Mouse (Mus musculus) lung, embryonic 15.5 days (tissue): ENCODE measurements around the gene Slc35d1. TPM values are rescaled to one million over a fixed set of nuclear protein-coding genes. Genes with fewer than 3 reads are reported as not detected.

Experiments used
- ATAC-seq: fragments of 200-750 bp; cut with Nextera tagmentation; 2 replicates; pipeline ENCODE4 v1.8.0; 2017; ENCODE audit warnings: moderate number of reproducible peaks, borderline replicate concordance; ENCODE audit not compliant: low FRiP score, low TSS enrichment; ENCODE audit errors: extremely low read depth
- H3K27ac ChIP-seq: fragments of 300-500 bp; sonication (generic); 2 replicates; pipeline ENCODE4 v1.5.1; 2015; ENCODE audit warnings: moderate library complexity, mild to moderate bottlenecking, inconsistent platforms
- H3K27me3 ChIP-seq: fragments of 300-500 bp; sonication (generic); 2 replicates; pipeline ENCODE4 v1.6.1; 2015; ENCODE audit warnings: inconsistent platforms
- H3K36me3 ChIP-seq: fragments of 300-500 bp; sonication (generic); 2 replicates; pipeline ENCODE4 v1.6.1; 2015; ENCODE audit warnings: inconsistent platforms
- H3K4me1 ChIP-seq: fragments of 300-500 bp; sonication (generic); 2 replicates; pipeline ENCODE4 v1.6.1; 2015; ENCODE audit warnings: inconsistent platforms
- H3K4me2 ChIP-seq: fragments of 300-500 bp; sonication (generic); 2 replicates; pipeline ENCODE4 v1.6.1; 2015; ENCODE audit warnings: inconsistent platforms, mild to moderate bottlenecking, moderate library complexity
- H3K4me3 ChIP-seq: fragments of 300-500 bp; sonication (generic); 2 replicates; pipeline ENCODE4 v1.5.1; 2015; ENCODE audit warnings: mild to moderate bottlenecking, inconsistent platforms
- H3K9ac ChIP-seq: fragments of 300-500 bp; sonication (generic); 2 replicates; pipeline ENCODE4 v1.6.1; 2015; ENCODE audit warnings: inconsistent platforms
- H3K9me3 ChIP-seq: fragments of 300-500 bp; sonication (generic); 2 replicates; pipeline ENCODE4 v1.6.1; 2016; ENCODE audit warnings: inconsistent platforms
- WGBS: fragments of 180-500 bp; shearing (Covaris S2); methylation state at CpG from one replicate; pipeline ENCODE4 v1.1.7; 2015; 5-methylcytosine and 5-hydroxymethylcytosine counted together
- polyA plus RNA-seq: library from polyadenylated mRNA; unstranded; fragments of >200 nt; fragmentation: Nextera tagmentation; extraction: Ambion mirVana; gene quantifications from 2 replicates; pipeline ENCODE4 v1.2.1, GENCODE M21; 2015

Gene Slc35d1
- polyA plus RNA-seq, 1 experiment from 2014 or later: 10.7 TPM

DNA sequence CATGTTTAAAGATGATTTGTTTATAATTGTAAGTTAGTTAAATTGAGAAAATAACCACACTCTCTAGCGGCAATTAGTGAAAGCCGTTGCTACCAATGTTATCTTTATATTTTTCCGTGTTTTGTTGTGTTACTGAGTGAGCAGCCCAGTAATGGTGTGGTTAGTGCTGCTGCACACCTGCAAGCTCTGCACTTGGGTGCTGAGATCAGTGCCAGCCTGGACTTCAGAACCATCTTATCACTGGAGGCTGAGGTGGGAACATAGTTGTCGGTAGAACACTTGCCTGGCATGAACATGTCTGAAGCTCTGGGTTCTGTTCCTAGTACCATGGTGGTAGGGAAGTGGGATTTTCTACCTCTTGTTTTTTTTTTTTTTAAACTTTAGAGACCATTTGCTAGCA is 88.4 kb downstream of the Slc35d1 start:
- Histone ChIP-seq H3K27me3 (no peaks in the 10 kb centered on the region), H3K4me2 (no peak overlapping the region), H3K4me1 (peaks cover 9% of the 10 kb centered on the region), H3K36me3 (peaks cover 3% of the 10 kb centered on the region), H3K27ac (no peak overlapping the region), H3K9ac (no peak overlapping the region), H3K9me3 (no peaks in the 10 kb centered on the region), H3K4me3 (no peak overlapping the region)
- no peak for ATAC-seq
- WGBS: 71% methylated on average over 4 of the region's 4 CpGs

- no peaks in the 10 kb centered on the region for H3K9me3 ChIP-seq
- H3K27me3 ChIP-seq: no peaks in the 10 kb centered on the region
- H3K9ac ChIP-seq: no peak overlapping the region
- peaks cover 23% of the 10 kb centered on the region for H3K4me1 ChIP-seq
- H3K36me3 ChIP-seq: no peaks in the 10 kb centered on the region
- no peak overlapping the region for H3K4me3 ChIP-seq
- no peak overlapping the region for H3K4me2 ChIP-seq
- ATAC-seq: no peak
- H3K27ac ChIP-seq: no peak overlapping the region
Observed at GRCm38 (mm10) chr4:103123606-103124005, 91.4 kb downstream of the Slc35d1 start.

GRCm38 (mm10) chr4:103123086-103123485 is 91.9 kb downstream of the Slc35d1 start:
- Histone ChIP-seq H3K4me2 (no peak overlapping the region), H3K27ac (no peak overlapping the region), H3K9ac (no peak overlapping the region)

DNA sequence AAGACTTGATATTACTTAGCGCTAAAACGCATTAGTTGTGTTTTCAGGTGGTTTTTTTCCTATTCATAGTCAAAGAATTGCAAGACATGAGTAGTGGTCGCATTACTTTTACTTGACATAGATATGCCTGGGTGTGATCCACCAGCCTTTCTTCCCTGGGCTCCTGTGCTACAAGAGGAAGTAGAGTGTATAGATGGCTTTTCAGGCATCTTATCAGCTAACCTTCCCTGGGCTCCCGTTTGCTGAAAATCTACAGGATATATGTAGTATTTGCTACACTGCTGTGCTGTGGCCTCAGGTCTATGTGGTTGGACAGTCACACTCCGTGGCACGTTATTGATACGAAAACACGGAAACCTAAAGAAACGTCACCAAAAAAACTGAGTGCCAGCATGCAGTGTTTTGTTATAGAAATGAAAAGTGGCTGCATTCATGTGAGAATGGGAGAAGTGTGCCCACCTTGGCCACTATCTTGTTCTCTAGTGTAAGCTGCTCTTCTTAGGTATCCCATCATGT is 94.0 kb downstream of the Slc35d1 start:
- Histone ChIP-seq H3K27ac (no peak overlapping the region), H3K4me1 (peaks cover 26% of the 10 kb centered on the region), H3K9me3 (no peaks in the 10 kb centered on the region), H3K27me3 (no peaks in the 10 kb centered on the region), H3K9ac (no peak overlapping the region), H3K4me2 (peak overlapping the region; percentile 67), H3K4me3 (peak overlapping the region; percentile 95), H3K36me3 (peaks cover 5% of the 10 kb centered on the region; the same call in 1 of the 2 replicates)
- WGBS: 78% methylated on average over 9 of the region's 9 CpGs
- ATAC-seq: no peak

More at GRCm38 (mm10) chr4:103123086-103123485, 91.9 kb downstream of the Slc35d1 start:
- Histone ChIP-seq H3K4me3 (no peak overlapping the region), H3K9me3 (no peaks in the 10 kb centered on the region), H3K27me3 (no peaks in the 10 kb centered on the region), H3K4me1 (peaks cover 24% of the 10 kb centered on the region), H3K36me3 (no peaks in the 10 kb centered on the region)
- WGBS: 35% methylated on average over 2 of the region's 2 CpGs
- no peak for ATAC-seq

Other genes with a start within 250 kb of the Slc35d1 start
- 0.90 and 0.98 TPM in 2 replicates for gene Tctex1d1, start 236.6 kb downstream of the Slc35d1 start, polyA plus RNA-seq
- 0.30 TPM in 1 of 2 replicates, not detected in the other for gene Insl5, start 188.3 kb downstream of the Slc35d1 start, polyA plus RNA-seq
- gene Mier1, start 100.8 kb downstream of the Slc35d1 start, polyA plus RNA-seq: 40.9 and 41.0 TPM in 2 replicates
- gene Wdr78, start 100.6 kb downstream of the Slc35d1 start, polyA plus RNA-seq: 4.6 and 5.0 TPM in 2 replicates
- gene 4921539E11Rik, start 75.7 kb upstream of the Slc35d1 start, polyA plus RNA-seq: not detected in 2 replicates
- gene Oma1, start 98.6 kb upstream of the Slc35d1 start, polyA plus RNA-seq: 21.4 and 24.1 TPM in 2 replicates